Comparison of ENCODE assay signal across 19 mouse cellular contexts in the genomic region with DNA sequence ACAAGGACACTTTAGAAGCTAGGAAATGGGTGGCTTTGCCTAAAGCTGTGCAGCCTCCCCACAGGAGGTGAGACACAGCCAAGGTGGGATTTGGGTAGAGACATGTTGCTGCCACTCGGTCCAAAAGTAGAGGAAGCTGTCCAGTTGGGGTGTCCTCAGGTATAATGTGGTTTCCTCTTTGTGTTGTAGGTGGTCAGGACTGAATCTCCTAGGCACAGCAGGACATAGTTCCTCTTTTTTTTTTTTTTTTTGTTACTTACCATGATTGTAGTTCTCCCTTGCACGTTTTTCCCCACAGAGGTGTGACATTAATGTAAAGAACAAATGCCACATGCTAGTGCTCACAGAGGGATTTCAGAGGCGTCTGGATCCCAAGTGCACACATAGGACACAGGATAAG. TPM values are rescaled to one million over a fixed set of nuclear protein-coding genes. Genes with fewer than 3 reads are reported as not detected.
"Had no signal": no experiment of that assay in that cellular context is flagged by ENCODE, and none has a peak within 500 bp of the region (broad histone marks: within the 10 kb centered on the region; RNA-seq: fewer than 3 reads in every experiment).

No protein-coding gene starts in this region.

- H3K27ac ChIP-seq: limb, embryonic 10.5 days; liver, embryonic 15.5 days; midbrain, embryonic 13.5 days; neural tube, embryonic 15.5 days; stomach, embryonic 15.5 days had no signal

- H3K9ac ChIP-seq: liver, embryonic 15.5 days; midbrain, embryonic 13.5 days; neural tube, embryonic 15.5 days; stomach, embryonic 15.5 days had no signal

- H3K9me3 ChIP-seq: limb, embryonic 10.5 days; liver, embryonic 15.5 days; megakaryocyte, embryonic 14.5 days; midbrain, embryonic 13.5 days; neural tube, embryonic 15.5 days; stomach, embryonic 15.5 days had no signal

- H3K4me1 ChIP-seq: limb, embryonic 10.5 days; midbrain, embryonic 13.5 days; neural tube, embryonic 15.5 days had no signal

- ATAC-seq: lung, postnatal 0 days; midbrain, embryonic 13.5 days had no signal

- H3K4me3 ChIP-seq: limb, embryonic 10.5 days; liver, embryonic 15.5 days; megakaryocyte, embryonic 14.5 days; midbrain, embryonic 13.5 days; myocyte; neural tube, embryonic 15.5 days; stomach, embryonic 15.5 days had no signal

- H3K27me3 ChIP-seq: liver, embryonic 15.5 days; megakaryocyte, embryonic 14.5 days; midbrain, embryonic 13.5 days; neural tube, embryonic 15.5 days; stomach, embryonic 15.5 days had no signal

- H3K36me3 ChIP-seq: limb, embryonic 10.5 days; midbrain, embryonic 13.5 days; neural tube, embryonic 15.5 days had no signal

- DNase-seq: kidney, adult 9 months; kidney, postnatal 36 days; layer of hippocampus, adult 9-11 months; lung, adult 2 months; lung, postnatal 36 days; right cerebral cortex, postnatal 4 days; spleen, adult 18-20 months; thymus, adult 2 months; thymus, postnatal 4 days had no signal

RNA-seq across cellular contexts. Expression of gene Gucy2g, which starts 24.2 kb away (rescaled TPM):
- total RNA-seq: midbrain, postnatal 0 days had no signal
- polyA plus RNA-seq: limb, embryonic 10.5 days; liver, embryonic 15.5 days; midbrain, postnatal 0 days; neural tube, embryonic 11.5 days had no signal
